Comparison of ENCODE assay signal across 43 mouse cellular contexts in the genomic region with DNA sequence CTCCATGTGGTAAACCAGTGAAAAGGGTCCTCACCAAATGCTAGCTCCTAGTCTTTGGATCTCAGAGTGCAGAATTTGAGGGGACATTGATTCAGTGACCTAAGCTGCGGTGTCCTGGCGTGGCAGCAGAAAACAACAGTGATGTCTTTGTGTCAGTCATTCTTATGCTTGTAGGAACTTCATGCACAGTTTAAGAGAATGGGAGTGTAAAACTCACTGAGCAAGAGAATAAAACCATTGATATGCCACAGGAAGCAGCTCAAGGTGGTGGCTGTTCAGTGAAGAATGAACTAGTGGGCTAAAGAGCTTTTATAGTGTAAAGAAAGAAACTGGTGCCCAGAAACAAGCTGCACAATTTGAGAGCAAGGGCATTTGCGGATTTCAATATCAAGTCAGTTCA. TPM values are rescaled to one million over a fixed set of nuclear protein-coding genes. Genes with fewer than 3 reads are reported as not detected.
"Had no signal": no experiment of that assay in that cellular context is flagged by ENCODE, and none has a peak within 500 bp of the region (broad histone marks: within the 10 kb centered on the region; RNA-seq: fewer than 3 reads in every experiment).

No protein-coding gene starts in this region.

- H3K27me3 ChIP-seq: heart, embryonic 12.5 days; heart, embryonic 15.5 days; hindbrain, embryonic 12.5 days; hindbrain, embryonic 13.5 days; hindbrain, embryonic 15.5 days; intestine, embryonic 15.5 days; kidney, embryonic 15.5 days had no signal

- H3K9ac ChIP-seq: heart, embryonic 12.5 days; heart, embryonic 13.5 days; heart, embryonic 15.5 days; hindbrain, embryonic 12.5 days; hindbrain, embryonic 13.5 days; hindbrain, embryonic 15.5 days; intestine, embryonic 15.5 days; kidney, embryonic 15.5 days had no signal

- H3K36me3 ChIP-seq: heart, embryonic 10.5 days; heart, embryonic 12.5 days; heart, embryonic 13.5 days; heart, embryonic 15.5 days; hindbrain, embryonic 10.5 days; hindbrain, embryonic 12.5 days; hindbrain, embryonic 13.5 days; hindbrain, embryonic 15.5 days; intestine, embryonic 15.5 days; kidney, embryonic 15.5 days had no signal

- H3K4me2 ChIP-seq: heart, embryonic 11.5 days; heart, embryonic 12.5 days; heart, embryonic 13.5 days; heart, embryonic 15.5 days; hindbrain, embryonic 12.5 days; hindbrain, embryonic 13.5 days; hindbrain, embryonic 15.5 days; intestine, embryonic 15.5 days; kidney, embryonic 15.5 days had no signal

- H3K9me3 ChIP-seq: heart, embryonic 10.5 days; heart, embryonic 13.5 days; heart, embryonic 15.5 days; hindbrain, embryonic 10.5 days; hindbrain, embryonic 13.5 days; hindbrain, embryonic 15.5 days; intestine, embryonic 15.5 days; kidney, embryonic 15.5 days had no signal

- H3K4me1 ChIP-seq: hindbrain, embryonic 10.5 days; hindbrain, embryonic 12.5 days; hindbrain, embryonic 13.5 days; hindbrain, embryonic 15.5 days; intestine, embryonic 15.5 days; kidney, embryonic 15.5 days had no signal

- DNase-seq: heart, postnatal 10 days; heart, postnatal 14 days; heart, postnatal 36 days; heart, postnatal 4 days; kidney, adult 11 months; kidney, adult 18-20 months; kidney, adult 2 months; kidney, adult 8-10 months; kidney, adult 9 months; kidney, postnatal 10 days; kidney, postnatal 14 days; kidney, postnatal 25 days; kidney, postnatal 36 days; kidney, postnatal 4 days; layer of hippocampus, adult 9-11 months; layer of hippocampus, postnatal 36 days had no signal

- H3K27ac ChIP-seq: heart, embryonic 10.5 days; heart, embryonic 13.5 days; heart, embryonic 15.5 days; hindbrain, embryonic 10.5 days; hindbrain, embryonic 12.5 days; hindbrain, embryonic 13.5 days; hindbrain, embryonic 15.5 days; hindbrain, postnatal 0 days; intestine, embryonic 15.5 days; kidney, embryonic 15.5 days; kidney, postnatal 0 days; layer of hippocampus, adult 2 months; left cerebral cortex, adult 2 months had no signal

- ATAC-seq: hindbrain, embryonic 16.5 days; hindbrain, postnatal 0 days; inflammation-experienced regulatory T-cells, adult 6 months; intestine, embryonic 15.5 days; intestine, embryonic 16.5 days; intestine, postnatal 0 days had no signal

- H3K4me3 ChIP-seq: heart, embryonic 10.5 days; heart, embryonic 12.5 days; heart, embryonic 13.5 days; heart, embryonic 15.5 days; hindbrain, embryonic 10.5 days; hindbrain, embryonic 12.5 days; hindbrain, embryonic 13.5 days; hindbrain, embryonic 15.5 days; intestine, embryonic 15.5 days; kidney, embryonic 15.5 days; layer of hippocampus, adult 2 months; left cerebral cortex, adult 2 months had no signal

RNA-seq across cellular contexts. Expression of gene Gm17728, which starts 17.9 kb away (rescaled TPM):
- polyA plus RNA-seq: heart, embryonic 10.5 days; heart, embryonic 11.5 days; heart, embryonic 12.5 days; heart, embryonic 13.5 days; heart, embryonic 14.5 days; heart, embryonic 15.5 days; heart, embryonic 16.5 days; heart, postnatal 0 days; hindbrain, embryonic 10.5 days; hindbrain, embryonic 11.5 days; hindbrain, embryonic 12.5 days; hindbrain, embryonic 13.5 days; hindbrain, embryonic 16.5 days; hindbrain, postnatal 0 days; intestine, embryonic 14.5 days; intestine, embryonic 15.5 days; intestine, embryonic 16.5 days; intestine, postnatal 0 days; kidney, adult 2 months; kidney, embryonic 14.5 days; kidney, embryonic 15.5 days; kidney, embryonic 16.5 days; kidney, postnatal 0 days; large intestine, adult 2 months had no signal
